Mouse (Mus musculus) cerebellum, adult 11-12 months (tissue): ENCODE measurements around the gene BC030499.
"Not testable (repeated sequence)": the region's sequence is repeated elsewhere in the genome, so short reads cannot be mapped to it uniquely, and the experiment has no call there.

Experiments
- DNase-seq: peaks from one replicate; pipeline ENCODE4 v3.0.0; 2022

BC030499 gene

DNA sequence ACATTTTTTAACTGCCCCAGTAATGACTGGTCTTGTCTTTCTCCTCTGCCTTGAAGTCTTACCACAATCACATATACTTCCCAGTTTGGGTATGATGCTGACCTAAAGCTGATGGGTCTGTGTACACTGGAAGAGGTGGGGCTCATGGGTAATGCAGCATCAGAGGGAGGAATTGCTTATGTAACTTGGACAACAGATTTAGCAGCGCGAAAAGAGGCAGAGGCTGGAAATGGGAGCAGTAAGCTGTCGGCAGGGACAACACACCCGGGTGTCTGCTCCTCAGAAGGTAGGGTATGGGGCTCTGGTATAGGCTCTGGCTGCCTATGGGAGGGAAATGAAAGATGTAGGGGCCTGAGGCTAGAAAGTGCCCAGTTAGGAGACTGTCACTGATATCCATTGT lies at the start of gene BC030499:
BC030499 (plus strand) TSS at position 188 of the 400 bp plus-strand sequence.
- no peak for DNase-seq

DNA sequence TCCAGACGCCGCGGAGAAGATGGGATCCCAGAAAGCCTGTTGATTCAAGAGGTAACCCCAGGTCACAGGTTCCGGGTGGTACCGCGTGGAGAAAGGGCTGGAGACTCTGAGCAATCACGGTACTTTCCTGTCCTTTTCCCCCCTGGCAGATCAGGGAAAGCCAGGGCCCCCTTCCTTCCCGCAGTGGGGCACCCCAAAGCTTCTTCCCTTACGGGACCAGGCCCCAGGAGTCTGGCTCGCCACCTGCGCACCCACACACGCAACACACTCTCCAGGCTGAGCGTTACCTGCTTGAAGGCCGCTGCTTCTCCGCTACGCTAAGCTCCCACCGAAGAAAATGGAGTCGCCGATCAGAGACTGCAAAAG lies 45.4 kb upstream of the BC030499 start:
- DNase-seq = no peak

DNA sequence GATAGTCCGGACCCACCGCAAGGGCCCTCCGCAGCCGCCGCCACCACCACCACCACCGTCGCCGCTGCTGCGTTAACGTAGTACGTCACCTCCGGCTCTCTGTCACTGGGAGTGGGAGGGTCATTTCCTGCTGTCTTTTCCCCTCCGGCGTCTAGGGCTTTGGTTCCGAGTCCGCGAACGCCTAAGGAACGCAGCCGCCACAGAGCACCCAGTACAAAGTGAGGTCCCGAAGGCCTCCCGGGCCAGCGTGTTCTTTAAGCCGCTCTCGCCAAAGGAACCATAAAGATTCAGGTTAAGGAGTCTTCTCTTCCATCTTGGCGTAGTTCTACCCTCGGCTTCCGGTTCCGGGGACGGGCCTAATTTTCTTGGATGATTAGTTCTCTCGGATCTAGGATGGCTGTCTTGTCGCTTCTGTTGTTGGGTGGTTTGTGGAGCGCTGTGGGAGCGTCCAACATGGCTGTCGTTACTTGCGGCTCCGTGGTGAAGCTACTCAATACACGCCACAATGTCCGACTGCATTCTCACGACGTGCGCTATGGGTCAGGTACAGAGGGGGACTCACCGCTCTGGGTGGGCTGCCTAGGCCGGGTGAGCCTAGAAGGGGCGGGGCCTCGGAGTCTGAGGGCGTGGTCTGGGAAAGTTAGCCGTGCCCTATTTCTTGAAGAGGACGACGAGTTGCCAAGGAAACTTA lies 44.9 kb upstream of the BC030499 start, which contains the start of the genes Sdf2 and Supt6:
Sdf2 (plus strand) TSS at position 120 of the 691 bp plus-strand sequence.
Supt6 (minus strand) TSS at position 361 of the 691 bp plus-strand sequence.
- peak; percentile 75 for DNase-seq

DNA sequence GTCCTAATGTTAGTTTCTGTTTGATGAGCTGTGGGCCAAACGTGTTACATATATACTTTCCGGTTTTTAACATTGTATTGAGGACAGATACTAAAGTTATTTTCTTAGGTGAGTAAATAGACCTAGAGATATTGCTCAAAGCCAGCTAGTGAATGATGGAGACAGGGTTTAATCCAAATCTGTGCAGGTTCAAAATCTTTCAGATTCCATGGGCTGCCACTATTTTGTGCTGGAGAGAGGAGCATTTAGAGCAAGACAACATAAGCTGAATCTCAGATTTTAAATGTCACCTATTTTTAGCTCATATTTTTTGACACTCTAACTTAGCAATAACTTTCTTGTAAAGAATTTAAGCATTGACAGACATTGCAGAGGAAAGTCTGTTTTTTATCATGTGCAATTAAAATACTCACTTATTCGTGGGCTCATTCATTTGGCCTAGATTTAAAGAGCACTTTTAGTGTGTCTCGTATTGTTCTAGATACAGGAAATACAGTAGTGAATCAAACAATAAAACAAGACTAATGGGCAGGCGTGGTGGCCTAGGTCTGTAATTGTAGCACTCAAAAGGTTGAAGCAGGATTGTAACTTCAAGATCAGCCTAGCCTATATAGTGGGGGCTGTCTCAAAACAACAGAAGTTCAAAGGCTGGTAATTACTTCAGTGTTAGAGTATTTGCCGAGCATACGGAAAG lies 44.2 kb upstream of the BC030499 start:
- no peak for DNase-seq

DNA sequence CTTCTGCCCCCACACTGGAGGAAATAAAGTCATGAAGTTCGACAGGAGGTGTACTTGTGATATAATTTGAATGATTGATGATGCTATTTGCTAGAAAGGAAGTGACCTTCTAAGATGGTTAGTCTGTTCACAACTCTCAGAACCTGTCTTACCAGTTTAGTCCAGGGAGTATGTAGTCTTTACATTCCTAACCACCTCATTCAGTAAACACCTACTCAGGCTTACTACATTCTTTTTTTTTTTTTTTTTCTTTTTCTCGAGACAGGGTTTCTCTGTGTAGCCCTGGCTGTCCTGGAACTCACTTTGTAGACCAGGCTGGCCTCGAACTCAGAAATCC lies 43.7 kb upstream of the BC030499 start:
- DNase-seq = no peak

DNA sequence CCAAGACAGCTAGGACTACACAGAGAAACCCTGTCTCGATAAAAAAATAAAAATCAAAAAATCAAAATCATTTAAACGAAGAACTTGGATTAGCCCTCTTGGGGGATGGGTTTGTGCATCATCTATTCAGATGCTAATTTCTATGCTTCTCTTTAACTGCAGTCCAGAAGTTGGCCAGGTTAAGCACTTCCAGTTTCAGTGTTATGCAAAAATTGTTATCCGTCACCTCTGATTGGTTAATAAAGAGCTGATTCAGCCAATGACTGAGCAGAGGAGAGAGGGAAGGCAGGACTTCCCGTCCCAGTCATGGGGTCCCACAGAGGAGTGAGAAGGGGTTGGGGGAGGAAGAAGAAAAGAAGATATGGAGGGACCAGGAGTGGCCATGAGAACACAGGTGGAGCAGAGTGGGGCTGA lies 42.9 kb upstream of the BC030499 start:
- DNase-seq = no peak

DNA sequence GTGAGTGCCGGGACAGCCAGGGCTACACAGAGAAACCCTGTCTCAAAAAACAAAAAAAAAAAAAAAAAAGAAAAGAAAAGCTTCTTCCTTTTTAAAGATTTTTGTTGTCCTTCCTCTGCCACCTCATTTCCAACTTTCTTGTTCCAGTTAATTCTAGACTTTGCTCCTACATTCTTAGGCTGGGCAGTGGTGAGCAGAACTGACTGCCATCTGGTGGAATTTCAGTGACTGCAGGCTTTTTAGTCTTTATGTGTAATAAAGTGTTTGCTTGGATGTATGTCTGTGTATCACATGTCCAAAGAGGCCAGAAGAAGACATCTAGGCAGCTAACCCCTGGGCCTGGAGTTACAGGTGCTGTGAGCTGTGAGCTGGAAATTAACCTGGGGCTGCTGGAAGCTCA lies 34.0 kb upstream of the BC030499 start:
- no peak for DNase-seq

DNA sequence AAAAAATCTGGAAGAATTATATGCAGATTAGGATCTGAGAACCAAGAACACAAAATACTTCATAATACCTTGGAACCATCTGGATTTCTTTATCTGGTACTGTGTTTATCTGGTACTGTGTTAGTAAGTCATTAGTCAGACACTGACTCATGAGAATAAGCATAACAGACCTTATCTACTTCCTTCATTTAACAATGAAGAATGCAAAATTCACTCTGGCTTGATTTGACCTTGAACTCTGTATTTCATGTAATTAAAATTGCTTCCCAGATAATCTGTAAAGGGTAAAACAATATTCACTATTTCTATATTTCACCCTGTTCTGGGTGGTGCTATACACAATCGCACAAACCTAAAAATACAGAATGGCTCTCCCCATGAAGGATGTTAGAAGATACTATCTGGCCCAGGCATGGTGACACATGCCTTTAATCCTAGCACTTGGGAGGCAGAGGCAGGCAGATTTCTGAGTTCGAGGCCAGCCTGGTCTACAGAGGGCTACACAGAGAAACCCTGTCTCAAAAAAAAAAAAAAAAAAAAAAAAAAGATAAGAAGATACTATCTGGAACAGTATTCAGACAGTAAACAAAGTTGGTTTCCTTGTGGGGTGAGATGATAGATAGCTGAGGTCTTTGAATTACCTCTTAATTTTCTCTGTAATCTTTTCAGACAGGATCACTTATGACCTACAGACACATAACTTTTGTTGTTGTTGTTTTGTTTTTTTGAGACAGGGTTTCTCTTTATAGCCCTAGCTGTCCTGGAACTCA lies 30.0 kb upstream of the BC030499 start:
- DNase-seq = no peak

DNA sequence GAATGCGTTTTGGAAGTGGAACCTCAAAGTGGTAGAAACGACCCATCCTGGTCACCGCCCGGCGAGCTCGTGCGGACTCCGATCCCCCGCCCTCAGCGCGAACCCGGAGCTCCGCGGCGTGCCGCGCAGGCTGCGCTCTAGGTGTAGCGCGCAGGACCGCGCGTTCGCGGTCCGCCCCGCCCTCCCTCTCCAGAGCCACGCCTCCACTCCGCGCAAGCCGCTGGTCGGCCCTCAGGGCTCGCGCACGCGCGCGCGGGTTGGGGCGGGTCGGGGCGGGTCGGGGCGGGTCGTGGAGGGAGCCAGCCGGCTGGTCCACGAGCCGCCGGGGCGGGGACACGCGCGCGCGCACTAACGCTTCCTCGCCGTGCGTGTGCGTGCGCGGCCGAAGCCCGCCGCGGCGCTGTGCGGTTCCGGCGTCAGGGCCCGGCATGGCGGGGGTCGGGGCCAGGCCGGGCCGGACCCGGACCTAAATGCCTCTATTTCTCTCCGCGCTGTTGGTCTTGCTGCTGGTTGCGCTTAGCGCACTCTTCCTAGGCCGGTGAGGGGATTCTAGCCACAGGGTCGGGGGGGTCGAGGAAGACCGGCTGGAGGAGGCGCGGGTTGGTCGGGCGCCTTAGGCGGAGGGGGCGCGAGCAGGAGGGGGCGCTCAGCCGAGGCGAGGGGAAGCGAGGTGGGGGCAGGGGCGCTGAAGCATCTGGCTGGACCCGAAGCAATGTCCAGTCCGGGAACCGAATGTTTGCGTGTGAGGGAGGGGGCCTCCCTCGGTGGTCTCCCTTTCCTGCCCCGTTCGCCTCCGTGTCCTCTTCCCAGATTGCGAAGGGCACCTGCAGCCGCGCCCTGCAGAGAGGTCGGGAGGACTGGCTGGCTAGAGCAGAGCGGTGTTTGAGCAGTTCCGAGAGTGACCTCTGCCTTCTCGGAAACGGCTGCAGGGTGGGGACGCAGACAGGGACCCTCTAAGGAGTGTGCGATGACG lies 29.0 kb upstream of the BC030499 start, which contains the start of gene 2610507B11Rik:
2610507B11Rik (plus strand) TSS at position 373 of the 973 bp plus-strand sequence.
- DNase-seq = peak; percentile 94

DNA sequence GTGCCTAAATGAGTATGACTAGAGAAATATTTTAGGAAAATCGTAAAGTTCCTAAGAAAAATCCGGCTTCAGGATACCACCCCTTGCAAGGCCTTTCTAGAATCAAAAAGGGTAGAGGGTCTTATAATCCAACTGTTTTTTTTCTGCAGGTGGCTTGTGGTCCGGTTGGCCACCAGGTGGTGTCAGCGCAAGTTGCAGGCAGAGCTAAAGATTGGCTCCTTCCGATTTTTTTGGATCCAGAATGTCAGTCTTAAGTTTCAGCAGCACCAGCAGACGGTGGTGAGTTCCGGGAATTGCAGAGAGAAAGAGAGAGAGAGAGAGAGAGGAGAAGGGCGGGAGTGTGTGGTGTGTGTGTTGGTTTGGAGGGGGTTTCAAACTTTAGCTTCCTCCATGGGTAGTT lies 28.1 kb upstream of the BC030499 start:
- peak; percentile 43 for DNase-seq

DNA sequence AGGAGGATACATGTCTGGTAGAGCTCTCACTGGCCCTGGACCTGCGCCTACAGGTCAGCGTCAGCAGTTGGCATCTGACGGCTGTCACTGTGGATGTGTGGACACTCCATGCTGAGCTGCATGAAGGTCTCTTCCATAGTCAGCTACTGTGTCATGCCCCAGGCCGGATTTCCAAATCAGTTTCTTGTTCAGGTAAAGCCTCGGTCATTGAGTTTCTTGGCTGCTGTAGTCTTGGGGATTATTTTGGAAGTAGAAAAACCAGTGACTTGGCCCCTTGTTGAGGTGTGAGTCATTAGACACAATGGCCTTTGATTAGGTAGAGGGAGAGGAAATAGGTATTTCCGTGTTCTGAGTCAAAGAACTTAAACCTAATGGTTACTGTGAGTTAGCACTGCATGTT lies 25.1 kb upstream of the BC030499 start:
- DNase-seq = no peak

DNA sequence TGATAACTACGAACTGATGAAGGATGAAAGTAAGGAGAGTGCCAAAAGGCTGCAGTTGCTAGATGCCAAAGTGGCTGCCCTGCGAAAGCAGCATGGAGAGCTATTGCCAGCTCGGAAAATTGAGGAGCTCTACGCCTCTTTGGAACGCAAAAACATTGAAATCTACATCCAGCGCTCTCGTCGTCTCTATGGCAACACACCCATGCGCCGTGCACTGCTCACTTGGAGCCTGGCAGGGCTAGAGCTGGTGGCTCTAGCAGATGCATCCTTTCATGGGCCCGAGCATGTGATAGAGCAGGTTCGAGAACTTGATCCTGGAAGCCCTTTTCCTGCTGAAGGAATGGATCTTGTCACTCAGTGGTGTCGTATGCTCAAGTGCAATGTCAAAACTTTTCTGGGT lies 18.7 kb upstream of the BC030499 start:
- no peak for DNase-seq

DNA sequence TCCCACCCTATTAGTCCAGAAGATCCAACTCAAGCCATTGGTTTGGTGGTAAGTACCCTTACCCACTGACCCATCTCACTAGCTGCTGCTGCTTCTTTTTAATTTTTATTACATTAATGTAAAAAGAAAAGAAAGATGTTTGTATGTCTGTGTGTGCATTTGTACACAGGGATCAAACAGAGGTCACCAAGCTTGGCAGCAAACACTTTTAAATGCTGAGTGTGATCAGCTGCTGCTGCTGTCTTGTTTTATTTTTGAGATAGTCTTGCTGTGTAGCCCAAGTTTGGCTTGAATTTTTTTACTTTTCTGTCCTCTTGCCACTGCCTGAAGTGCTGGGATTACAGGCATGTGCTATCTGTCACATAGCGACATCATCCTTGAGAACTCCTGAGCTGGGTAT lies 15.0 kb upstream of the BC030499 start:
- no peak for DNase-seq

DNA sequence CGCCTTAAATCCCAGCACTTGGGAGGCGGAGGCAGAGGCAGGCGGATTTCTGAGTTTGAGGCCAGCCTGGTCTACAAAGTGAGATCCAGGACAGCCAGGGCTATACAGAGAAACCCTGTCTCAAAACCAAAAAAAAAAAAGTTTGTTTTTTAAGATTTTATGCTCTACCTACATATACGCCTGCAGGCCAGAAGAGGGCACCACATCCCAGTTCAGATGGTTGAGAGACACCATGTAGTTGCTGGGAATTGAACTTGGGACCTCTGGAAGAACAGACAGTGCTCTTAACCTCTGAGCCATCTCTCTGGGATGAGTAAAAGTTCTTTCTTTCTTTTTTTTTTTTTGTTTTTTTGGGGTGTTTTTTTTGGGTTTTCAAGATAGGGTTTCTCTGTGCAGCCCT lies 14.5 kb upstream of the BC030499 start:
- DNase-seq = not testable (repeated sequence)

DNA sequence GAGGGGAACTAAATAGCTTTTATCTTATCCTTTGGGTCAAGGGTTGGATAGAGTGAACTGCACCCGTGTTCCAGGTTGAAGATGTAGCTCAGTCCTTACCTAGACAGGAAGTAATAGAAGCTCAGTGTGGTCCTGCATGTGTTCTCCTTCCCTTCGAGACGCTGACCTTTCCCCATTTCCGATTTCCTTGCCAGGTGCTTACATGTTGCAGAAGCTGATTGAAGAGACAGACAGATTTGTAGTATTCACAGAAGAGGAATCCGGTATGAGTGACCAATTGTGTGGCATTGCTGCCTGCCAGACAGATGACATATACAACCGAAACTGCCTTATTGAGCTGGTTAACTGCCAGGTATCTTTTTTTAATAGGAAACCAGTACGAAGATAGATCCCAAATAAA lies 11.8 kb upstream of the BC030499 start:
- no peak for DNase-seq

DNA sequence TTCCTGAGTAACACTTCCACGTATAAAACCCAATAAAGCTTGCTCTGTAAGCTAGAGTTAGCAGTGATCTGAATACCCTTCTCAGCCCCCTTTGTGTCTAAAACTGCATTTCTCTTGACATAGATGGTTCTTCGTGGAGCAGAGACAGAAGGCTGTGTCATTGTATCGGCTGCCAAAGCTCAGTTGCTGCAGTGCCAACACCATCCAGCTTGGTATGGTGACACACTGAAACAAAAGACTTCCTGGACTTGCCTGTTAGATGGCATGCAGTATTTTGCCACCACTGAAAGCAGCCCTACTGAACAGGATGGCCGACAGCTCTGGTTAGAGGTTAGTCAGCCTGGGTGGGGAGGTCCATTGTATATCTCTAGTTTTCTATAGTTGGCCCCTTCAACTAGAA lies 11.1 kb upstream of the BC030499 start:
- no peak for DNase-seq

DNA sequence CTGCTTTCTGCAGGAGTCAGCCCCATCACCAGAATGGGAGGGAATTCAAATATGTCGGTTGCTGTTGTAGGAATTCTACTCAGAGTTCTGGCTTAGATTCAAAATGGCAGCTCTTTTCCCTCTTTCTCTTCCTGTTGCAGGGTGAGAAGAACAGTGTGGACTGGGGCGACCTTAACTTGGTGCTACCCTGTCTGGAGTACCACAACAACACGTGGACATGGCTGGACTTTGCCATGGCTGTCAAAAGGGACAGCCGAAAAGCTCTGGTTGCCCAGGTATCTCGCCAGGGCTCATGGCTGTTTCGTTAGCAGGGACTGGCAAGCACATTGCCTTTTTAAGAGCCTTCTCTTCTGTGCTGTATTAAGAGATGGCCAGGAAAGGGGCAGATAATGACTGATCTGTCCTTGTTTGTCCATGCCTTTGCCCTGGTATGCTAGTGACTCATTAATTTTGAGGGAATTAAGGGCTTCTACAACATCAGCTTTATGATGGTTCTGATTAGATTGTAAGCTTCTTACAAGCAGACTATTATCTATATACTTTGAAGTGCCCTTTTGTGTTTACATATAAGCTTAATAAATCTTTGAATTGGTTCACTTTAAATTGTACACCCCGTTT lies 1.4 kb upstream of the BC030499 start:
- no peak for DNase-seq

DNA sequence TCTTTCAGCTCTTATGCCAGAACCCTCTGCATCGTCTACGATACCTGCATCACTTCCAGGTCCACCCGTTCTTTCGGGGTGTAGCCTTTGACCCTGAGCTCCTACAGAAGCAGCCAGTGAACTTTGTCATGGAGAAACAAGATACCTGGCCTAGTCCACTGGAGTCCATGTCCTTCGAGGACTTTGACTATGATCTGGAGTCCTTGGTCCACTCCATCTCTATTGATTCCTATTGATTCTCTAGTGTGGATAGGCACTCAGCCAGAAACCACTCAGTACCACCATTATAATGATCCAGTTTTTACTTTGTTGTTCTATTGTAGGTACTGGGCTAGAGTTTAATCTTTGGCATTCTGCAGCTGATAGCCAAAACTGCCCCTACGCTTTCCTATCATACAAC lies 3.9 kb downstream of the BC030499 start:
- no peak for DNase-seq

DNA sequence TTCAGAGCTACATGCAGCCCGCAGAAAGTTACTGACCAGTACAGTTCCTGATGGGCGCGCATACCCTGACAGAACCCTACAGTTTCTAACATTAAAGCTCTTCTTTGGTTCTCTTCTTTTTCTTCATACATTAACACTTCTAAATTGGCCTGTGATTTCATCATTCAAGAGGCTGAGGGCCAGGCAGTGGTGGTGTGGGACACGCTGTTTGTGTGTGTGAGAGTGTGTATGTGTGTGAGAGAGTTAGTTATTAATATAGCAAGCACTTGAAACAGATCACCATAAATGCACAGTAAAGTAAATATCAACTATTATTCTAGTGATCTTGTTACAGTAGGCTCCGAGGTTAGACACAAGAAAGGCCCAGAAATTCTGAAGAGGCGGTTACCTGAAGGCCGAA lies 10.3 kb downstream of the BC030499 start:
- DNase-seq = no peak

DNA sequence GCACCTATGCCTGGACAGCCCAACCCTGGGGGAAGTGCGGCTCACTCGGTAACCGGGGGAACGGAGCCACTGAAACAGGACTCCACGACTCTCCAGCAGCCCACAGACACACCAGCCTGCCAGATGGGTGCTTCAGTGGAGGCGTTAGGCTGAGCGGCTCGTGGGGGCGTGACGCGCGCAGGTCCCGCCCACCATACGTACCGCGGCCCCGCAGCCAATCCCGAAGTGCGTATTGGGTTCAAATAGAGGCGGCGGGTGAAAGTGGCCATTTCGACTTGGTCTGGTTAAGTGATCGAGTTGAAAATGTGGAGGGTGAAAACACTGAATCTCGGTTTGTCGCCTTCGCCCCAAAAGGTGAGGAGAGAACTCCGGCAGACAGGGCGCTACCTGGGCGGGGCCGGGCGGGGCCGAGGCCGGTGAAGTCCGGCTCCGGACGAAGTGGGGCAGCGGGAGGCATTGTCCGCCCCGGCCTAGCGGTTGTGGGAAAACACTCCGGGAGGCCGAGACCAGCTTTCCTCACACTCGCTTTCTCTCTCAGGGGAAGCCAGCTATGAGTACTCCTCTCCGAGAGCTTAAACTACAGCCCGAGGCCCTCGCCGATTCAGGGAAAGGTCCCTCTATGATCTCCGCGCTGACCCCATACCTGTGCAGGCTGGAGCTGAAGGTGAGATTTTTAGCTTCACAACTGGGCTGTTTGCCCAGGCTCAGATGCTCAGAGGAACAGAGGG lies 10.9 kb downstream of the BC030499 start, which contains the start of gene Spag5:
Spag5 (plus strand) TSS at position 173 of the 728 bp plus-strand sequence.
- DNase-seq = peak; percentile 82

DNA sequence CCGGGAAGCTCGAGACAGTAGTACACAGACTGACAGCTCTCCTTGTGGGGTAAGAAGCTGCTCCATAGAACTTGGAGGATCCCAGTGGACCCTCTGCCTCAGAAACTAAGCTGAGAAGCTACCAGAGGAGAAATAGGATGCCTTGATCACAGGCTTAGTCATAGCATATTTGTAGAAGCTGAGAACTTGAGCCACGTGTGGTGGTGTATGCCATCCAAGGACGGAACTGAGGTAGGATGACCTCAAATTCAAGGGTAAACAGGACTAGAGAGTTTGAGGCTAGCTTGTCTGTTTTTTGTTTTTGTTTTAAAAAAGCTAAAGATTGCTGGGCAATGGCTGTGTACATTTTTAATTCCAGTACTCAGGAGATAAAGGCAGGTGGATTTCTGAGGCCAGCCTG lies 14.6 kb downstream of the BC030499 start:
- DNase-seq = no peak
